Mouse (Mus musculus) CD4-positive, CD25-positive, alpha-beta regulatory T cell, adult 9 weeks (primary cell): ENCODE data around the gene Gm11758. TPM values are rescaled to one million over a fixed set of nuclear protein-coding genes. Genes with fewer than 3 reads are reported as not detected.

Experiments used
- polyA plus RNA-seq: library from polyadenylated mRNA; unstranded; fragments of 100-300 nt; shearing (Covaris generic); gene quantifications from one replicate; pipeline ENCODE4 v1.2.1, GENCODE M21; 2017

Gene Gm11758
- polyA plus RNA-seq, result not detected

GRCm38 (mm10) chr4:73876166-73876565, at the start of gene Gm11758:
TSS of gene Gm11758 (minus strand) at chr4:73876266.

GRCm38 (mm10) chr4:73920660-73921059, 44.6 kb upstream of the Gm11758 start, which contains the start of gene Gm11756:
TSS of gene Gm11756 (minus strand) at chr4:73920760.

GRCm38 (mm10) chr4:73905853-73906252, 29.8 kb upstream of the Gm11758 start, which contains the start of gene Gm13871:
TSS of gene Gm13871 (minus strand) at chr4:73905953.

GRCm38 (mm10) chr4:73891012-73891411, 14.9 kb upstream of the Gm11758 start, which contains the start of gene Gm11757:
TSS of gene Gm11757 (minus strand) at chr4:73891112.

Other genes starting within 250 kb of the Gm11758 start
- not detected for gene Gm11236, start 238.1 kb downstream of the Gm11758 start, polyA plus RNA-seq
- gene Gm11239, start 207.9 kb downstream of the Gm11758 start, polyA plus RNA-seq, result not detected
- gene Gm428, start 192.8 kb downstream of the Gm11758 start, polyA plus RNA-seq, result not detected
- not detected for gene Rasef, start 85.3 kb downstream of the Gm11758 start, polyA plus RNA-seq
- not detected for gene Gm11757, start 14.8 kb upstream of the Gm11758 start, polyA plus RNA-seq
- gene Gm13871, start 29.7 kb upstream of the Gm11758 start, polyA plus RNA-seq, result not detected
- gene Gm11756, start 44.5 kb upstream of the Gm11758 start, polyA plus RNA-seq, result not detected
- gene 2310002L09Rik, start 74.6 kb upstream of the Gm11758 start, polyA plus RNA-seq, result not detected
- gene Frmd3, start 137.2 kb upstream of the Gm11758 start, polyA plus RNA-seq, result not detected